Mouse (Mus musculus) gonadal fat pad, adult 2 months (tissue): ENCODE measurements around the gene Slc6a20a. TPM values are rescaled to one million over a fixed set of nuclear protein-coding genes. Genes with fewer than 3 reads are reported as not detected.

ENCODE experiments used
- DNase-seq: peaks from one replicate; pipeline ENCODE4 v3.0.0-alpha.2; 2012; ENCODE audit warnings: low read depth
- polyA plus RNA-seq: library from polyadenylated mRNA; depleted of rRNA; stranded (reverse); fragments of >200 nt; gene quantifications from 2 replicates; pipeline ENCODE4 v1.2.3, GENCODE M21; 2012; rRNA removed

The Slc6a20a gene
- polyA plus RNA-seq, 1 experiment: 2.2 TPM

DNA sequence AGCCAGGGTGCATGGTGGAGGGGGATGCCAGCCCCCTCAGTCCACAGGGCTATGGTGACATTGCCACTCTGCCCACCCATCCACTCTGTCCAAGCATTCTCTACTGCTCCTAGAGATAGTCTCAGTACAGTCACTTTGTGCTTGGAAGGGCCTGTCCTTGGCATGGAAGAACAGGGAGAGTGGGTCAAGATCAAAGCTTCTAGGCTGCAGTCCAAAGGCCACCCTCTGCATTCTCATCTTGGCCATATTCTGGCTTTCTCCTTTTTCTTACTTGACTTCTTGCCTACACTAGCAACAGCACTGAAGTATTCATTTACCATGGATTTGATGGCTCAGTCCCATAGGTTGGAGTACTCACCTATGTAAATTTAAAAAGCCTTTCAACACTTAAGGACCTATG lies 40.5 kb downstream of the Slc6a20a start:
- DNase-seq: no peak

- no peak for DNase-seq
Observed at GRCm38 (mm10) chr9:123636771-123637170, 41.9 kb downstream of the Slc6a20a start.

- no peak for DNase-seq
Observed at GRCm38 (mm10) chr9:123632993-123633392, 45.7 kb downstream of the Slc6a20a start.

DNA sequence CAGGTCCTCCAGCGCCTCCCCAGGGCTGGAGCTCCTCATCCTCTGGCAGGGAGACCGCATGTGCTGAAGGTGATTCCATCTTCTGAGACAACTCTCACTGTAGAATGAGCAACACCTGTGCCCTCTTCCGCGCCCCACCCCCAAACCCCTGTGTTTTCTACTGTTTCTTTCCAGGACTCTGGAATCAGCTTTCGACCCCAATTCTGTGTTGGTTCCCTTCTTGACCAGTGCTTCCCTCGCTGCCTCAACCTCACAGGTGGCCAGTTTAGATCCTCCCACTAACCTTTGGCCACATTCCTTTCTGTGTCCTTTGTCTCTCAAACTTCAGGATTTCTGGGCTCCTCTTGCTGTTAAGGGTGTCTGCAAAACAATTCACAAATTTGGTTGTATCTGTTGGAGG lies 46.4 kb downstream of the Slc6a20a start, which contains the start of gene Slc6a20b:
Gene Slc6a20b, minus strand, starts transcription at position 285 of the 400 bp plus-strand sequence.
- no peak for DNase-seq

- no peak for DNase-seq
Observed at GRCm38 (mm10) chr9:123631666-123632065, 47.0 kb downstream of the Slc6a20a start.

- DNase-seq: no peak
Observed at GRCm38 (mm10) chr9:123625821-123626220, 52.9 kb downstream of the Slc6a20a start.

DNA sequence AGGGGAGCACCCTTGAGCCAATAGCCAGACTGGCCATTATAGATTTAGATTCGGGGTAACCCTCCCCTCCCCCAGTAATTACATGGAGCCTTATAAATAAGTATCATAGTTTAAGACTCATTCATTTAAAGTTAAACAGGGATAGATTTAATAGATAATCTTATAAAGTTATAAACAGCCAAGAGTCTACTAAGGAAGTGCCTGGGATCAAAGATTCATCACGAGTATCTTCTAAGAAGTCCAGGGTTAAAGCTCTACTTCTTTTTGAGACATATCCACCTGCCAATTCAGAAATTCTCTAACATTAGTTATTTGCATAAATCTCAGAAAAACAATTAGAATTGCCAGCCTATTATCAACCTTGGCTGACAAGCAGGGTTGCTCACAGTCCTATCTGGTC lies 53.9 kb downstream of the Slc6a20a start:
- no peak for DNase-seq

DNA sequence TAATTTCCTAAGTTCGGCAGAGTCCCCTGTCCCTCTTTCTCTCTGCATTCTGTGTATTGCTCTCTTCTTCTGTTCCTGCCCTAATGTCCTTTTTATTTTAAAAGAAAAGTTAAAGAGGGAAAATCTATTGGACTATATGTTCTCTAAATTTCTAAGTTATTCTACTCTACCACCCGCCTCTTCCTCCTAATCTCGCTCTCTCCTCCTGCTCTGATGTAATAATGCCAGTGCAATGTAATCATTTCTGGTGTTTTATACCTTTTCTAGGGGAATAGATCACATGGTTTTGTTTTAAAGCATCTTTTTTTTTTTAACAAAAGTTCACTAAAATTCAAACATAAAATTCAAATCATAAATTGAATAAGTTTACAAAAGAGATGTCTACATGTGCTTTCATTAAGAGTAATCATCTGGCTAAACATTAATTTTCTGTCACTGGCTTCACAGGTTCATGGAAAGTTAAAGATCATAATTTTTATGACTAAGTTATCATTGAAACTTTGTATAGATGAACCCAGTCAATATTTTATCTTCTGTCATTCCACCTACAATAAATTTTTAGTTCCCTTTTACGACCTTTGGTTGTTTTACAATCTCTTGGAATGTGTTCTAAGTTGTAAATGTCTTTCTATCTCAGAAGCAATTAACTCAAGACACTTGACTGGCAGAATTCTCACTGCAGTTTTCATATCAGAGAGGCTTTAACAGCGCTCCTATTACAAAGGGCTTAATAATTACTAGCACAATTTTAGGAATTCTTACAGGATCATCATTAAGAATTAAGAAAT lies 58.2 kb downstream of the Slc6a20a start:
- no peak for DNase-seq

- no peak for DNase-seq
Observed at GRCm38 (mm10) chr9:123601529-123601928, 77.2 kb downstream of the Slc6a20a start.

DNA sequence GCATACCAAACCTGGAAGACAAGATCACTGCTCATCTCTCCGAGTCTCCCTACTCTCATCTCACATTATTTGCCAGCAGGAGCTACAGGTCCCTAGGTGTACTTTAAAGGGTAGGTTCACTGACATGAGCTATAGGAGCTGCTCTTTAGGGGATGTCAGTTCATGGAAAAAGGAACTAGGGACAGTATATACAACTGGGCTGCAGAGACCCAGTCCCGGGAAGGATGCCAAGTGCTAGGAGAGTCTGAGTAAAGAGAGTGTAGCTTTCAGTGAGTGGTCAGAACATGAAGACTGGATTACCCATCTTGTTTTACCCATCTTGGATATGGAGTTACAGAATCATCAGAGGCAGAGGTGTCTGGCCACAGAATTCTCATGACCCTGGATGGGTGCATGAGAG lies 81.3 kb downstream of the Slc6a20a start:
- DNase-seq: no peak

- DNase-seq: no peak
Observed at GRCm38 (mm10) chr9:123596910-123597309, 81.8 kb downstream of the Slc6a20a start.

DNA sequence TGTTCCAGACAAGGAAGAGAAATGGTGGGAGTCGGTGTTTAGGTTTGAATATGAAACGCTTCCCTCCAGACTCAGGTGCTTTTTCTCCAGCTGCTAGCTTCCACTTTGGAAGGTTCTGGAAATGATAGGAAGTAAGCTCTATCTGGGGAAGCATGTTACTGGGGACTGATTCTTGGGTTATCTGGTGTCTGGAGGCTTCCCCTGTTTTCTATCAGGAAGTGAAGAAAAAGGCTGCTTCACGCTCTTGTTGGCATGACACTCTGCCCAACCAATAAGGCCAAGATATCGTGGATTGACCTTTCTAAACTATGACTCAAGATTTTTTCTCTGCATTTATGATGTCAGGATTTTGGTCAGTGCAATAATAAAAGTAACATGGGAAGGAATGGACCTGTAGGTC lies 83.5 kb downstream of the Slc6a20a start:
- no peak for DNase-seq

DNA sequence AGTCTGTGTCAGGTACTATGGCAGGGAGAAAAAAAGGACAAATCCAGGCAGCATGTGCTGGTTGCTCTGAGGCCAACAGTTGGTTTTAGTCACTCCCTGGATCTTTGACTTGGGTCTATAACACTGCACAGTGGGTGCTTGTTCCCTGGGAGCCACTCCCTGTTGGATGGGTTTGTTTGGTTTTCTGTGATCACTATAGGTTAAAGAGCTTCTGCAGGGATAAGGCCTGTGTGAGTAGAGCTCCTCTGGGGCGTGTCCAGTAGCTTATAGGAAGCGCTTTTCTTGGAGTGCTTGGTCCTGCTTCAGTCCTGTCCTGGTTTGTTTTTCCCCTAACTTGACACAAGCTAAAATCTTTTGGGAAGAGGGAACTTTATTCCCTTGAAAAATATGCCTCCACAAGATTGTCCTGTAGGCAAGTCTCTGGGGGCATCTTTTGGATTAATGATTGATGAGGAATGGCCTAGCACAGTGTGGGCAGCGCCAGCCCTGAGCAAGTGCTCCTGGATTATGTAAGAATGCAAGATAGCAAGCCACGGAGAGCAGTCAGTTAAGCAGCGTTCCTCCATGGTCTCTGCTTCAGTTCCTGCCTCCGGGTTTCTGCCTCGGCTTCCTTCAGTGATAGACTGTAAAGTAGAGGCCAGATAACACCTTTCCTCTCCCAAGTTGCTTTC lies 89.3 kb downstream of the Slc6a20a start:
- DNase-seq: no peak

Other genes with a start within 250 kb of the Slc6a20a start
- 44.7 and 48.0 TPM in 2 replicates for gene Limd1, start 200.2 kb downstream of the Slc6a20a start, polyA plus RNA-seq
- gene Sacm1l, start 149.1 kb downstream of the Slc6a20a start, polyA plus RNA-seq: 16.8 and 19.2 TPM in 2 replicates
- gene Slc6a20b, start 46.3 kb downstream of the Slc6a20a start, polyA plus RNA-seq: 0.35 and 0.39 TPM in 2 replicates
- 0.18 and 0.24 TPM in 2 replicates for gene Ccr9, start 446 bp downstream of the Slc6a20a start, polyA plus RNA-seq
- 6.2 and 8.1 TPM in 2 replicates for gene Lztfl1, start 38.8 kb upstream of the Slc6a20a start, polyA plus RNA-seq
- 0.57 and 0.74 TPM in 2 replicates for gene Cxcr6, start 127.6 kb upstream of the Slc6a20a start, polyA plus RNA-seq
- 8.6 and 19.0 TPM in 2 replicates for gene Fyco1, start 173.0 kb upstream of the Slc6a20a start, polyA plus RNA-seq
- gene Xcr1, start 183.1 kb upstream of the Slc6a20a start, polyA plus RNA-seq: 0.20 and 0.30 TPM in 2 replicates